Mouse (Mus musculus): ENCODE data around the gene Hexb.
"Not testable (repeated sequence)": the region's sequence is repeated elsewhere in the genome, so short reads cannot be mapped to it uniquely, and the experiment has no call there.

Hexb gene

GRCm38 (mm10) chr13:97182821-97183220 is 15.3 kb downstream of the Hexb start:
- no peak for DNase-seq (ENCODE audit: extremely low spot score, low spot score)

GRCm38 (mm10) chr13:97180113-97180828 is 17.9 kb downstream of the Hexb start:
- DNase-seq (ENCODE audit: extremely low spot score, low spot score) = no peak

GRCm38 (mm10) chr13:97178943-97179342 is 19.2 kb downstream of the Hexb start:
- DNase-seq (ENCODE audit: extremely low spot score, low spot score) = no peak

GRCm38 (mm10) chr13:97176731-97177130 is 21.4 kb downstream of the Hexb start:
- DNase-seq (ENCODE audit: extremely low spot score, low spot score) = no peak

GRCm38 (mm10) chr13:97175520-97176264 is 22.5 kb downstream of the Hexb start:
- DNase-seq (ENCODE audit: extremely low spot score, low spot score) = no peak

GRCm38 (mm10) chr13:97145834-97146233 is 52.3 kb downstream of the Hexb start:
- no peak for DNase-seq (ENCODE audit: extremely low spot score, low spot score)

- no peak for DNase-seq (ENCODE audit: extremely low spot score, low spot score)
Measured at GRCm38 (mm10) chr13:97142321-97142720, 55.8 kb downstream of the Hexb start.

- DNase-seq (ENCODE audit: extremely low spot score, low spot score) = not testable (repeated sequence)
Measured at GRCm38 (mm10) chr13:97138404-97138931, 59.7 kb downstream of the Hexb start.

DNA sequence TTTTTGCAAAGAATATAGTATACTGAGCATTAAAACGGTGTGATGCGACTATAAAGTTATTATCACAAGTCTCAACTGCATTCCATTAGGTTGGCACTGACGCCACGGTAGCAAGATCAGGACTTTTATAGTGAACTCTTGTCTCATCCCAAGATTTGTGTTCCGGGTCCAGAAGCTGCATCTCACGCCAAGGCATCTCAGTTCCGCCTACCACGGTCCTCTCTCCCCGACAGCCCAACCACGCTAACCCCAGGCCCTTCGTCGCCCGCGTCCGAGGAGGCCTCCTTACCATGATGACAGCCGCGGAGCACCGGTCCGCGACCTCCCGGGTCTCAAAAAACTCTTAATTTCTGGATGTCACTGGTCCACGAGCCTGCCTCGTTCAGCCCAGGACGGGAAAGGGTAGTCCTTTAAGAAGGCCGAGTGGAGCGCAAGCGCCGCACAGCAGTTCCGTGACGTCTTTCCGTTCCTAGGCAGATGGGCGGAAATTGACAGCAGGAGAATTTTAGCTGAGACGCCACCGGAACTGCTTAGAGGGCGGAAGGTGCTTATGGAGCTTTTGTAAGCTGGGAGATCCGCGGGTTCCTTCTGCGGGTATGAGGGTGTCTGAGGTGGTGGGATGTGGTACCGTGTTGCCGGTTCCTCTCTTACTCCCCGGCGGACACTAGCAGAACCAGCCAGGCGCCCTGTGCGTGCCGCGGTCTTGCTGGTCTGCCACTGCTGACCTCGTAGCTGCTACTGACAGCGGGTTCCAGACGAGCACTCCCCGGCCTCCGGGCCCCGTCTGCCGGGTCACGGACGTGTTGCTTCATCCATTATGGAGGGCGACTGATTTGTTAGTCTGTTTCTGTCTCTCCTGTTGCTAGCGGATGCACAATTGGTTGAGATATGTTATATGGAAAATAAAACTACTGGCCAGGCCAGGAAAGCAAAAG is 60.4 kb downstream of the Hexb start, which contains the start of the genes Gfm2 and Nsa2:
Gfm2 (plus strand) TSS at position 472 of the 935 bp plus-strand sequence.
Nsa2 (minus strand) TSS at position 472 of the 935 bp plus-strand sequence.
- DNase-seq (ENCODE audit: extremely low spot score, low spot score) = peak; percentile 89

DNA sequence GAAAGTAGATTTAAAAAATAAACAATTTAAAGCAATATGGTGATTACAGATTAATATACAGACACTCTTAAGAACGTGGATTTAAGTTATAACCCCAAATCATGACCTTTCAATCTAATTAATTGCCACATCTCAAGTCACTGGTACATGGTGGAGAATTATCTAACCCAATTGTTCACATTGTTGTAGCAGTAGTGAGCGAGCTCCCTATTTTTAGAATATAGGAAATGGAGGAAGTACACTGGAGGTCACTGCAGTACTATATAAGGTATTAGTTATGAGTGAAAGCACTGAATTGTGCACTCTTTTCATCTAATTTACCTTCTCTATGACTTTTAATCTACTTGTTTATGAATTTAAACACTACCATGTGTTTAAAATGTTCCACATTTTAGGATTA is 67.7 kb downstream of the Hexb start:
- not testable (repeated sequence) for DNase-seq (ENCODE audit: extremely low spot score, low spot score)

DNA sequence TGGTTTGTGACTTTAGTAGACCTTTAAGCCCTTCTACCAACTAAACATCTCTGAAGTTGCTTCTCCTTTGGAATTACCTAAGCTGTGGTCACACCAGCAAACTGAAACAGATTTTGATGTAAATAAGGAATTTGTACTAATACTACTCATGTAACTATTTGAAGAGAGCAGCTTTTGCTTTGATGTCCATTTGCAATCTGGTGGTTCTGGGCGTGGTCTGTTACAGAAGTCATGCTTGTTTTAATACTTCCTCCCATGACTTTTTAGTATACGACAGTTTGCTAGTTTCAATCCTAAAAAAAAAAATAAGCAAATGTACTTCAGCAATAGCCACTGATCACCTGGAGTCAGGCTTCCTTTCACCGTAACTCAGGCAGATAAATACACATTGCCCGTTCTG is 68.5 kb downstream of the Hexb start:
- DNase-seq (ENCODE audit: extremely low spot score, low spot score) = not testable (repeated sequence)
